In genomic region chr11:60878056-60878612, GRCm38 (mm10) we compare ENCODE assay signal across 8 mouse cellular contexts. TPM values are rescaled to one million over a fixed set of nuclear protein-coding genes. Genes with fewer than 3 reads are reported as not detected.
DNase-seq lines count a peak whose midpoint lies in the region; ATAC-seq and TF ChIP-seq lines count a peak whose summit lies in the region.

No protein-coding gene starts in this region.

- peak overlapping the region; percentile 69 to 100 (median 97) for H3K4me3 ChIP-seq in CH12.LX (replicated peaks in 1 of 3; ENCODE audit: low read depth in 2 of 3, low read length in 2 of 3, poor library complexity in 1 of 3)
- H3K4me3 ChIP-seq in intestine, postnatal 0 days (ENCODE audit: low read depth, low read length): peak overlapping the region; percentile 94
- H3K4me3 ChIP-seq in liver, embryonic 11.5 days (ENCODE audit: low read depth, low read length): peak overlapping the region; percentile 99
- peak overlapping the region; percentile 97 for H3K4me3 ChIP-seq in midbrain, embryonic 15.5 days

- H3K79me2 ChIP-seq in CH12.LX (replicated peaks; ENCODE audit: control insufficient read depth, extremely low read depth, insufficient read depth, poor library complexity, severe bottlenecking): peaks cover 62% of the 10 kb centered on the region

- DNase-seq in 416B (ENCODE audit: low read depth) (peak; percentile 85), CH12.LX (ENCODE audit: extremely low read depth) (peak; percentile 68)
- DNase-seq in cerebellum, postnatal 36 days: peak; percentile 52 to 55
- peak; percentile 70 for DNase-seq in gastrocnemius, postnatal 10 days
- peak; percentile 44 for DNase-seq in liver, embryonic 11.5 days (ENCODE audit: low spot score)

- TF ChIP-seq CTCF in CH12.LX (conservative IDR thresholded peaks at IDR 0.05 in 1 of 2, IDR thresholded peaks at IDR 0.05 in 1 of 2; ENCODE audit: low read depth in 2 of 2, low read length in 2 of 2): peak in 1 of 2 experiments; percentile 68; a peak in 2 of 4 replicates
- TF ChIP-seq CTCF in intestine, postnatal 0 days (IDR thresholded peaks at IDR 0.05; ENCODE audit: low read depth): peak; percentile 57

- peak overlapping the region; percentile 92 for H3K9ac ChIP-seq in CH12.LX (ENCODE audit: insufficient read depth, low read depth)
- peak overlapping the region; percentile 88 for H3K9ac ChIP-seq in intestine, postnatal 0 days (ENCODE audit: low read depth, low read length)
- peak overlapping the region; percentile 98 for H3K9ac ChIP-seq in liver, embryonic 11.5 days (ENCODE audit: low read depth, low read length)
- peak overlapping the region; percentile 90 for H3K9ac ChIP-seq in midbrain, embryonic 15.5 days

- peak overlapping the region; percentile 73 for H3K27ac ChIP-seq in CH12.LX (ENCODE audit: insufficient read depth, low read depth)
- H3K27ac ChIP-seq in intestine, postnatal 0 days (ENCODE audit: low read depth, low read length): peak overlapping the region; percentile 96
- peak overlapping the region; percentile 92 for H3K27ac ChIP-seq in liver, embryonic 11.5 days (ENCODE audit: low read depth, low read length)
- H3K27ac ChIP-seq in midbrain, embryonic 15.5 days: peak overlapping the region; percentile 93

- 0% methylated on average over 46 of the region's 52 CpGs for WGBS in intestine, postnatal 0 days
- under 1% methylated on average over 52 of the region's 52 CpGs for WGBS in liver, embryonic 11.5 days
- 1% methylated on average over 46 of the region's 52 CpGs for WGBS in midbrain, embryonic 15.5 days

- no peak for TF ChIP-seq EP300 in CH12.LX (IDR thresholded peaks at IDR 0.05; ENCODE audit: low read length)

- peaks cover 15 to 58% of the 10 kb centered on the region in 2 experiments for H3K36me3 ChIP-seq in CH12.LX (replicated peaks in 1 of 2; ENCODE audit: control insufficient read depth in 1 of 2, insufficient read depth in 1 of 2, low read length in 1 of 2)
- H3K36me3 ChIP-seq in intestine, postnatal 0 days (ENCODE audit: control insufficient read depth, insufficient read depth): peaks cover 7% of the 10 kb centered on the region; the same call in 1 of the 2 replicates
- H3K36me3 ChIP-seq in liver, embryonic 11.5 days (ENCODE audit: control insufficient read depth, insufficient read depth, low read length): peaks cover 4% of the 10 kb centered on the region; the same call in 1 of the 2 replicates
- no peaks in the 10 kb centered on the region for H3K36me3 ChIP-seq in midbrain, embryonic 15.5 days (replicated peaks)

- in situ Hi-C loops in CH12.LX (cut with MboI; ENCODE audit: low pct_ligation_motif_present, low pct_unique_long_range_greater_than_20kb, low sequenced_read_pairs): no loop called here

- TF ChIP-seq RAD21 in CH12.LX (IDR thresholded peaks at IDR 0.05; ENCODE audit: low read depth, low read length): peak; percentile 27

- ATAC-seq in intestine, postnatal 0 days: peak; percentile 37
- ATAC-seq in liver, embryonic 11.5 days (replicated peaks; ENCODE audit: low FRiP score): peak; percentile 60
- peak; percentile 80 for ATAC-seq in midbrain, embryonic 15.5 days (replicated peaks)
- no peak for ATAC-seq in monocyte, adult 5-6 weeks (replicated peaks; ENCODE audit: insufficient number of reproducible peaks, low FRiP score, low TSS enrichment, poor library complexity, severe bottlenecking)

- no peaks in the 10 kb centered on the region for H3K9me3 ChIP-seq in CH12.LX (replicated peaks; ENCODE audit: low read length)
- no peaks in the 10 kb centered on the region for H3K9me3 ChIP-seq in intestine, postnatal 0 days (ENCODE audit: control insufficient read depth)
- H3K9me3 ChIP-seq in liver, embryonic 11.5 days (ENCODE audit: control insufficient read depth, low read length): no peaks in the 10 kb centered on the region
- H3K9me3 ChIP-seq in midbrain, embryonic 15.5 days: no peaks in the 10 kb centered on the region

- H3K4me1 ChIP-seq in CH12.LX (ENCODE audit: control insufficient read depth in 1 of 2, insufficient read depth in 2 of 2): peaks cover 25 to 56% of the 10 kb centered on the region in 2 experiments
- 0 out of 2 replicates have a peak, but pooled peaks cover 5% of the 10 kb centered on the region for H3K4me1 ChIP-seq in intestine, postnatal 0 days (replicated peaks; ENCODE audit: control insufficient read depth, insufficient read depth, low read length)
- peaks cover 50% of the 10 kb centered on the region for H3K4me1 ChIP-seq in liver, embryonic 11.5 days (replicated peaks; ENCODE audit: control insufficient read depth, insufficient read depth, low read length)
- peaks cover 48% of the 10 kb centered on the region for H3K4me1 ChIP-seq in midbrain, embryonic 15.5 days

- no peak for TF ChIP-seq POLR2A in CH12.LX (IDR thresholded peaks at IDR 0.05; ENCODE audit: low read depth, low read length)

- dilution Hi-C loops in CH12.LX (cut with MboI; ENCODE audit: extremely low pct_ligation_motif_present, extremely low pct_unique_long_range_greater_than_20kb, low sequenced_read_pairs): no loop called here

- H3K4me2 ChIP-seq in CH12.LX (ENCODE audit: insufficient read depth, low read depth, poor library complexity, severe bottlenecking): peak overlapping the region; percentile 81
- H3K4me2 ChIP-seq in intestine, postnatal 0 days (replicated peaks; ENCODE audit: low read depth): peak overlapping the region; percentile 70
- H3K4me2 ChIP-seq in liver, embryonic 11.5 days: peak overlapping the region; percentile 93
- H3K4me2 ChIP-seq in midbrain, embryonic 15.5 days: peak overlapping the region; percentile 81

- no peaks in the 10 kb centered on the region for H3K27me3 ChIP-seq in CH12.LX (replicated peaks)
- H3K27me3 ChIP-seq in intestine, postnatal 0 days (replicated peaks; ENCODE audit: control insufficient read depth, insufficient read depth, low read length): no peaks in the 10 kb centered on the region
- H3K27me3 ChIP-seq in liver, embryonic 11.5 days (replicated peaks; ENCODE audit: control insufficient read depth, insufficient read depth, low read length): no peaks in the 10 kb centered on the region
- H3K27me3 ChIP-seq in midbrain, embryonic 15.5 days (replicated peaks): no peaks in the 10 kb centered on the region

TF ChIP-seq in CH12.LX, 34 proteins besides CTCF, POLR2A, EP300 and RAD21 (continues in another document):
- no peak for TF ChIP-seq JUN (IDR thresholded peaks at IDR 0.05; ENCODE audit: insufficient read depth, low read depth, low read length)
- peak; percentile 88 for TF ChIP-seq MYC (IDR thresholded peaks at IDR 0.05; ENCODE audit: low read depth, low read length)
- TF ChIP-seq SIN3A (IDR thresholded peaks at IDR 0.05; ENCODE audit: low read length): peak; percentile 94
- no peak for TF ChIP-seq USF1 (IDR thresholded peaks at IDR 0.05; ENCODE audit: low read depth, low read length)
- TF ChIP-seq MAX (IDR thresholded peaks at IDR 0.05; ENCODE audit: low read length): peak; percentile 86
- TF ChIP-seq JUND (conservative IDR thresholded peaks at IDR 0.05; ENCODE audit: low read depth, low read length): no peak
- no peak for TF ChIP-seq IRF4 (IDR thresholded peaks at IDR 0.05; ENCODE audit: low read depth, low read length)
- TF ChIP-seq TBP (conservative IDR thresholded peaks at IDR 0.05; ENCODE audit: low read depth, low read length): 0 out of 2 replicates have a peak, but pooled peaks have one; percentile 28
- no peak for TF ChIP-seq USF2 (conservative IDR thresholded peaks at IDR 0.05; ENCODE audit: low read depth, low read length)
- peak; percentile 91 for TF ChIP-seq MXI1 (IDR thresholded peaks at IDR 0.05; ENCODE audit: low read depth, low read length)
- TF ChIP-seq ELF1 (IDR thresholded peaks at IDR 0.05; ENCODE audit: low read depth, low read length): peak; percentile 69; the same call in 1 of the 2 replicates

RNA-seq across cellular contexts. Expression of gene Tmem11, which starts 0.9 kb away (rescaled TPM):
- total RNA-seq in CH12.LX (2012; rRNA removed): 83.0 and 83.6 TPM in 2 replicates
- 62.8 and 71.1 TPM in 2 replicates for total RNA-seq in CH12.LX (2014; rRNA removed)
- polyA plus RNA-seq in CH12.LX (2012; ENCODE audit: insufficient read length, low read depth): 112 and 117 TPM in 2 replicates
- total RNA-seq in gastrocnemius, postnatal 10 days (2021): 10 to 100 TPM; 40.4 to 45.0 TPM
- polyA plus RNA-seq in intestine, postnatal 0 days (2015; fragmentation: Nextera tagmentation; extraction: Ambion mirVana): 34.6 and 39.3 TPM in 2 replicates
- polyA plus RNA-seq in liver, embryonic 11.5 days (2014; fragmentation: Nextera tagmentation; extraction: Ambion mirVana): 63.8 and 64.1 TPM in 2 replicates
- polyA plus RNA-seq in midbrain, embryonic 15.5 days (2015; fragmentation: Nextera tagmentation; extraction: Ambion mirVana): 58.4 and 61.0 TPM in 2 replicates
- total RNA-seq in monocyte, adult 5-6 weeks (2017): 37.3 to 47.4 TPM (median 46.5 TPM) in 3 replicates

RNA-seq across cellular contexts. Expression of gene Natd1, which starts 36.4 kb away (rescaled TPM):
- total RNA-seq in CH12.LX (2012; rRNA removed): 3.1 and 5.0 TPM in 2 replicates
- total RNA-seq in CH12.LX (2014; rRNA removed): 1.9 and 2.1 TPM in 2 replicates
- polyA plus RNA-seq in CH12.LX (2012; ENCODE audit: insufficient read length, low read depth): 4.3 and 5.2 TPM in 2 replicates
- 10 to 100 TPM; 12.4 to 16.8 TPM for total RNA-seq in gastrocnemius, postnatal 10 days (2021)
- 8.9 and 9.3 TPM in 2 replicates for polyA plus RNA-seq in intestine, postnatal 0 days (2015; fragmentation: Nextera tagmentation; extraction: Ambion mirVana)
- 11.2 and 13.3 TPM in 2 replicates for polyA plus RNA-seq in liver, embryonic 11.5 days (2014; fragmentation: Nextera tagmentation; extraction: Ambion mirVana)
- polyA plus RNA-seq in midbrain, embryonic 15.5 days (2015; fragmentation: Nextera tagmentation; extraction: Ambion mirVana): 31.6 and 39.2 TPM in 2 replicates
- 2.9 to 3.2 TPM (median 3.0 TPM) in 3 replicates for total RNA-seq in monocyte, adult 5-6 weeks (2017)

RNA-seq across cellular contexts. Expression of gene Dhrs7b, which starts 47.7 kb away (rescaled TPM):
- total RNA-seq in CH12.LX (2012; rRNA removed) (63.5 and 63.7 TPM in 2 replicates), CH12.LX (2014; rRNA removed) (59.2 and 59.6 TPM in 2 replicates)
- 43.3 and 46.6 TPM in 2 replicates for polyA plus RNA-seq in CH12.LX (2012; ENCODE audit: insufficient read length, low read depth)
- total RNA-seq in gastrocnemius, postnatal 10 days (2021): 10 to 100 TPM; 14.9 to 16.2 TPM
- polyA plus RNA-seq in intestine, postnatal 0 days (2015; fragmentation: Nextera tagmentation; extraction: Ambion mirVana): 78.5 and 79.6 TPM in 2 replicates
- polyA plus RNA-seq in liver, embryonic 11.5 days (2014; fragmentation: Nextera tagmentation; extraction: Ambion mirVana): 40.3 and 42.7 TPM in 2 replicates
- polyA plus RNA-seq in midbrain, embryonic 15.5 days (2015; fragmentation: Nextera tagmentation; extraction: Ambion mirVana): 32.2 and 32.7 TPM in 2 replicates
- 13.4 to 21.7 TPM (median 18.0 TPM) in 3 replicates for total RNA-seq in monocyte, adult 5-6 weeks (2017)

RNA-seq across cellular contexts. Expression of gene Map2k3, which starts 53.7 kb away (rescaled TPM):
- 35.2 and 35.5 TPM in 2 replicates for total RNA-seq in CH12.LX (2012; rRNA removed)
- total RNA-seq in CH12.LX (2014; rRNA removed): 11.2 and 13.7 TPM in 2 replicates
- polyA plus RNA-seq in CH12.LX (2012; ENCODE audit: insufficient read length, low read depth): 87.6 and 92.5 TPM in 2 replicates
- 100 to 1,000 TPM; 106 to 115 TPM for total RNA-seq in gastrocnemius, postnatal 10 days (2021)
- 86.4 and 86.5 TPM in 2 replicates for polyA plus RNA-seq in intestine, postnatal 0 days (2015; fragmentation: Nextera tagmentation; extraction: Ambion mirVana)
- 132 and 136 TPM in 2 replicates for polyA plus RNA-seq in liver, embryonic 11.5 days (2014; fragmentation: Nextera tagmentation; extraction: Ambion mirVana)
- 32.0 and 34.0 TPM in 2 replicates for polyA plus RNA-seq in midbrain, embryonic 15.5 days (2015; fragmentation: Nextera tagmentation; extraction: Ambion mirVana)
- 22.4 to 28.9 TPM (median 27.8 TPM) in 3 replicates for total RNA-seq in monocyte, adult 5-6 weeks (2017)
